Mouse (Mus musculus) kidney, embryonic 15.5 days (tissue): ENCODE measurements around the gene Dnajc11. TPM values are rescaled to one million over a fixed set of nuclear protein-coding genes. Genes with fewer than 3 reads are reported as not detected.

Source experiments
- ATAC-seq: fragments of 200-750 bp; cut with Nextera tagmentation; replicated peaks from 2 replicates; pipeline ENCODE4 v1.8.0; 2017; ENCODE audit warnings: moderate TSS enrichment; ENCODE audit not compliant: low FRiP score
- H3K27ac ChIP-seq: fragments of 300-500 bp; sonication (generic); 2 replicates; pipeline ENCODE4 v1.5.1; 2015; ENCODE audit warnings: mild to moderate bottlenecking, inconsistent platforms
- H3K27me3 ChIP-seq: fragments of 300-500 bp; sonication (generic); 2 replicates; pipeline ENCODE4 v1.6.1; 2015; ENCODE audit warnings: inconsistent platforms
- H3K36me3 ChIP-seq: fragments of 300-500 bp; sonication (generic); 2 replicates; pipeline ENCODE4 v1.6.1; 2015; ENCODE audit warnings: inconsistent platforms
- H3K4me1 ChIP-seq: fragments of 300-500 bp; sonication (generic); 2 replicates; pipeline ENCODE4 v1.6.1; 2015; ENCODE audit warnings: inconsistent platforms
- H3K4me2 ChIP-seq: fragments of 300-500 bp; sonication (generic); 2 replicates; pipeline ENCODE4 v1.6.1; 2015; ENCODE audit warnings: moderate library complexity, mild to moderate bottlenecking, inconsistent platforms
- H3K4me3 ChIP-seq: fragments of 300-500 bp; sonication (generic); replicated peaks from 2 replicates; pipeline ENCODE4 v1.5.1; 2015; ENCODE audit warnings: mild to moderate bottlenecking, inconsistent platforms
- H3K9ac ChIP-seq: fragments of 300-500 bp; sonication (generic); 2 replicates; pipeline ENCODE4 v1.6.1; 2015; ENCODE audit warnings: mild to moderate bottlenecking, inconsistent platforms
- H3K9me3 ChIP-seq: fragments of 300-500 bp; sonication (generic); replicated peaks from 2 replicates; pipeline ENCODE4 v1.6.1; 2016; ENCODE audit warnings: inconsistent platforms
- WGBS: fragments of 180-500 bp; shearing (Covaris S2); methylation state at CpG from one replicate; pipeline ENCODE4 v1.1.7; 2015; ENCODE audit warnings: mixed read lengths; 5-methylcytosine and 5-hydroxymethylcytosine counted together
- polyA plus RNA-seq: library from polyadenylated mRNA; unstranded; fragments of >200 nt; fragmentation: Nextera tagmentation; extraction: Ambion mirVana; gene quantifications from 2 replicates; pipeline ENCODE4 v1.2.1, GENCODE M21; 2015

Gene Dnajc11
- polyA plus RNA-seq, 1 experiment from 2014 or later = 78.3 TPM

- no peak for ATAC-seq
- Histone ChIP-seq H3K9me3 (no peaks in the 10 kb centered on the region), H3K27ac (no peak overlapping the region), H3K4me1 (peaks cover 17% of the 10 kb centered on the region), H3K27me3 (no peaks in the 10 kb centered on the region), H3K36me3 (peaks cover 90% of the 10 kb centered on the region), H3K9ac (no peak overlapping the region), H3K4me3 (no peak overlapping the region), H3K4me2 (no peak overlapping the region)
- WGBS = 91% methylated on average over 21 of the region's 21 CpGs
Observed at GRCm38 (mm10) chr4:152020024-152020423, 86.5 kb downstream of the Dnajc11 start.

- H3K27me3 ChIP-seq = no peaks in the 10 kb centered on the region
- 81% methylated on average over 12 of the region's 12 CpGs for WGBS
- no peak overlapping the region for H3K4me3 ChIP-seq
- no peak overlapping the region for H3K9ac ChIP-seq
- H3K27ac ChIP-seq = no peak overlapping the region
- H3K4me2 ChIP-seq = no peak overlapping the region
- ATAC-seq = no peak
- H3K36me3 ChIP-seq = peaks cover 82% of the 10 kb centered on the region
- H3K4me1 ChIP-seq = peaks cover 33% of the 10 kb centered on the region
- no peaks in the 10 kb centered on the region for H3K9me3 ChIP-seq
Observed at GRCm38 (mm10) chr4:152021568-152022097, 88.1 kb downstream of the Dnajc11 start.

GRCm38 (mm10) chr4:152022506-152022905, 89.0 kb downstream of the Dnajc11 start:
- H3K4me1 ChIP-seq = peaks cover 37% of the 10 kb centered on the region
- no peaks in the 10 kb centered on the region for H3K27me3 ChIP-seq
- no peak overlapping the region for H3K27ac ChIP-seq
- WGBS = 89% methylated on average over 8 of the region's 8 CpGs
- H3K4me3 ChIP-seq = no peak overlapping the region
- peaks cover 79% of the 10 kb centered on the region for H3K36me3 ChIP-seq
- H3K9me3 ChIP-seq = no peaks in the 10 kb centered on the region
- no peak overlapping the region for H3K9ac ChIP-seq
- ATAC-seq = no peak
- no peak overlapping the region for H3K4me2 ChIP-seq

- Histone ChIP-seq H3K4me3 (no peak overlapping the region), H3K9ac (no peak overlapping the region), H3K27ac (no peak overlapping the region), H3K4me2 (no peak overlapping the region), H3K27me3 (no peaks in the 10 kb centered on the region), H3K4me1 (peaks cover 50% of the 10 kb centered on the region), H3K36me3 (peaks cover 64% of the 10 kb centered on the region), H3K9me3 (no peaks in the 10 kb centered on the region)
- ATAC-seq = no peak
- 93% methylated on average over 11 of the region's 11 CpGs for WGBS
Observed at GRCm38 (mm10) chr4:152024525-152024924, 91.0 kb downstream of the Dnajc11 start.

GRCm38 (mm10) chr4:152026751-152027508, 93.4 kb downstream of the Dnajc11 start:
- Histone ChIP-seq H3K4me1 (peaks cover 55% of the 10 kb centered on the region), H3K27ac (peak overlapping the region; percentile 85), H3K36me3 (peaks cover 40% of the 10 kb centered on the region), H3K9ac (peak overlapping the region; percentile 80), H3K4me3 (peak overlapping the region; percentile 76), H3K27me3 (no peaks in the 10 kb centered on the region), H3K9me3 (no peaks in the 10 kb centered on the region), H3K4me2 (peak overlapping the region; percentile 89)
- WGBS = 3% methylated on average over 40 of the region's 41 CpGs
- peak; percentile 67 for ATAC-seq

- no peaks in the 10 kb centered on the region for H3K27me3 ChIP-seq
- H3K27ac ChIP-seq = peak within 1 kb of the TSS; percentile 85
- WGBS = under 1% methylated on average over 35 of the region's 35 CpGs
- H3K9me3 ChIP-seq = no peaks in the 10 kb centered on the region
- peaks cover 34% of the 10 kb centered on the region for H3K36me3 ChIP-seq
- H3K9ac ChIP-seq = peak within 1 kb of the TSS; percentile 80
- peaks cover 54% of the 10 kb centered on the region for H3K4me1 ChIP-seq
- peak within 1 kb of the TSS; percentile 76 for H3K4me3 ChIP-seq
- ATAC-seq = peak; percentile 98
- H3K4me2 ChIP-seq = peak within 1 kb of the TSS; percentile 89
Observed at GRCm38 (mm10) chr4:152027524-152027923, 94.0 kb downstream of the Dnajc11 start, which contains the start of gene Zbtb48. Gene Zbtb48, minus strand, starts transcription at chr4:152027671.

GRCm38 (mm10) chr4:152028456-152028855, 95.0 kb downstream of the Dnajc11 start:
- Histone ChIP-seq H3K27ac (no peak overlapping the region), H3K27me3 (no peaks in the 10 kb centered on the region), H3K4me1 (peaks cover 48% of the 10 kb centered on the region), H3K9ac (peak overlapping the region; percentile 31; the same call in 1 of the 2 replicates), H3K4me3 (peak overlapping the region; percentile 76), H3K4me2 (peak overlapping the region; percentile 89), H3K36me3 (peaks cover 24% of the 10 kb centered on the region), H3K9me3 (no peaks in the 10 kb centered on the region)
- ATAC-seq = no peak
- WGBS = 57% methylated on average over 15 of the region's 15 CpGs

- Histone ChIP-seq H3K36me3 (peaks cover 18% of the 10 kb centered on the region; the same call in 1 of the 2 replicates), H3K4me1 (peaks cover 46% of the 10 kb centered on the region), H3K4me3 (0 out of 2 replicates have a peak overlapping the region, but pooled peaks have one; percentile 76), H3K4me2 (no peak overlapping the region), H3K27ac (no peak overlapping the region), H3K27me3 (no peaks in the 10 kb centered on the region), H3K9me3 (no peaks in the 10 kb centered on the region), H3K9ac (no peak overlapping the region)
- WGBS = 46% methylated on average over 5 of the region's 5 CpGs
- ATAC-seq = no peak
Observed at GRCm38 (mm10) chr4:152029087-152029486, 95.6 kb downstream of the Dnajc11 start.

- no peaks in the 10 kb centered on the region for H3K9me3 ChIP-seq
- 81% methylated on average over 4 of the region's 4 CpGs for WGBS
- no peaks in the 10 kb centered on the region for H3K27me3 ChIP-seq
- H3K4me1 ChIP-seq = peaks cover 39% of the 10 kb centered on the region
- no peak overlapping the region for H3K27ac ChIP-seq
- no peak overlapping the region for H3K9ac ChIP-seq
- ATAC-seq = no peak
- peaks cover 9% of the 10 kb centered on the region; the same call in 1 of the 2 replicates for H3K36me3 ChIP-seq
- H3K4me2 ChIP-seq = no peak overlapping the region
- no peak overlapping the region for H3K4me3 ChIP-seq
Observed at GRCm38 (mm10) chr4:152029997-152030396, 96.5 kb downstream of the Dnajc11 start.

Other genes starting within 250 kb of the Dnajc11 start
- 87.9 and 104 TPM in 2 replicates for gene Camta1, start 71.8 kb upstream of the Dnajc11 start, polyA plus RNA-seq
- gene Thap3, start 55.3 kb downstream of the Dnajc11 start, polyA plus RNA-seq = 39.2 and 44.8 TPM in 2 replicates
- 31.2 and 32.1 TPM in 2 replicates for gene Phf13, start 62.6 kb downstream of the Dnajc11 start, polyA plus RNA-seq
- gene Klhl21, start 75.1 kb downstream of the Dnajc11 start, polyA plus RNA-seq = 11.7 and 12.5 TPM in 2 replicates
- gene Zbtb48, start 94.0 kb downstream of the Dnajc11 start, polyA plus RNA-seq = 17.7 and 23.8 TPM in 2 replicates
- 0.45 and 0.86 TPM in 2 replicates for gene Tas1r1, start 104.9 kb downstream of the Dnajc11 start, polyA plus RNA-seq
- gene Nol9, start 105.6 kb downstream of the Dnajc11 start, polyA plus RNA-seq = 33.5 and 36.8 TPM in 2 replicates
- 19.8 and 20.9 TPM in 2 replicates for gene Plekhg5, start 138.8 kb downstream of the Dnajc11 start, polyA plus RNA-seq
- 1.5 and 2.4 TPM in 2 replicates for gene Tnfrsf25, start 182.2 kb downstream of the Dnajc11 start, polyA plus RNA-seq
- gene Espn, start 218.7 kb downstream of the Dnajc11 start, polyA plus RNA-seq = 25.5 and 28.1 TPM in 2 replicates
- 0.08 and 0.17 TPM in 2 replicates for gene Hes2, start 225.2 kb downstream of the Dnajc11 start, polyA plus RNA-seq
- gene Acot7, start 244.4 kb downstream of the Dnajc11 start, polyA plus RNA-seq = 65.6 and 71.7 TPM in 2 replicates